Comparison of ENCODE assay signal across 30 mouse cellular contexts in genomic region chr16:45625342-45625741, GRCm38 (mm10). TPM values are rescaled to one million over a fixed set of nuclear protein-coding genes. Genes with fewer than 3 reads are reported as not detected.
DNase-seq lines count a peak whose midpoint lies in the region; ATAC-seq and TF ChIP-seq lines count a peak whose summit lies in the region.
"Had no signal": no experiment of that assay in that cellular context is flagged by ENCODE, and none has a peak within 500 bp of the region (broad histone marks: within the 10 kb centered on the region; RNA-seq: fewer than 3 reads in every experiment).

No protein-coding gene starts in this region.

- no peak for TF ChIP-seq POLR2A in MEL (IDR thresholded peaks at IDR 0.05; ENCODE audit: control insufficient read depth in 1 of 2, insufficient read depth in 1 of 2, low read depth in 1 of 2, low read length in 2 of 2, poor library complexity in 1 of 2)

- H3K79me2 ChIP-seq in MEL (ENCODE audit: control insufficient read depth, insufficient read depth, low read length, poor library complexity) = no peaks in the 10 kb centered on the region

- DNase-seq in MEL (ENCODE audit: low read depth, low spot score) = no peak
- no peak for DNase-seq in left cerebral cortex, adult 18-20 months (ENCODE audit: low spot score in 2 of 2)
- DNase-seq in frontal cortex, postnatal 14 days (ENCODE audit: low spot score in 2 of 2) = no peak
- DNase-seq: adrenal gland, adult 8-10 months; adrenal gland, postnatal 25 days; cerebellum, adult 18-20 months; cerebellum, adult 9-10 months; forebrain, postnatal 0 days; gastrocnemius, postnatal 36 days; heart, adult 2 months; heart, postnatal 36 days had no signal

- no peak for TF ChIP-seq RAD21 in MEL (IDR thresholded peaks at IDR 0.05; ENCODE audit: low read depth, low read length)

- H3K9ac ChIP-seq in MEL (ENCODE audit: control insufficient read depth, low read depth, low read length, poor library complexity, severe bottlenecking) = no peak overlapping the region
- H3K9ac ChIP-seq: embryonic facial prominence, embryonic 12.5 days; embryonic facial prominence, embryonic 15.5 days; forebrain, postnatal 0 days; hindbrain, embryonic 13.5 days had no signal

- TF ChIP-seq CTCF in MEL (IDR thresholded peaks at IDR 0.05 in 2 of 3, conservative IDR thresholded peaks at IDR 0.05 in 1 of 3; ENCODE audit: control insufficient read depth in 1 of 3, insufficient read depth in 1 of 3, low read depth in 2 of 3, low read length in 3 of 3, poor library complexity in 1 of 3, severe bottlenecking in 1 of 3) = no peak

- peaks cover 33% of the 10 kb centered on the region for H3K36me3 ChIP-seq in megakaryocyte, embryonic 14.5 days (replicated peaks; ENCODE audit: low read length)
- peaks cover 0 to 14% of the 10 kb centered on the region in 2 experiments; a peak in 2 of 4 replicates for H3K36me3 ChIP-seq in MEL (ENCODE audit: control insufficient read depth in 1 of 2, insufficient read depth in 2 of 2, low read length in 2 of 2)
- H3K36me3 ChIP-seq: embryonic facial prominence, embryonic 12.5 days; embryonic facial prominence, embryonic 15.5 days; G1E; heart, embryonic 10.5 days; hindbrain, embryonic 10.5 days; hindbrain, embryonic 13.5 days had no signal

- no peaks in the 10 kb centered on the region for H3K27me3 ChIP-seq in megakaryocyte, embryonic 14.5 days (replicated peaks)
- no peaks in the 10 kb centered on the region for H3K27me3 ChIP-seq in MEL (ENCODE audit: control insufficient read depth in 1 of 2, insufficient read depth in 2 of 2, low read length in 2 of 2)
- H3K27me3 ChIP-seq: embryonic facial prominence, embryonic 12.5 days; embryonic facial prominence, embryonic 15.5 days; hindbrain, embryonic 13.5 days had no signal

- ATAC-seq in megakaryocyte, adult 5-6 weeks (ENCODE audit: poor library complexity, severe bottlenecking) = no peak
- 0 out of 2 replicates have a peak, but pooled peaks have one; percentile 11 for ATAC-seq in megakaryocyte-erythroid progenitor cell, adult 5-6 weeks (replicated peaks; ENCODE audit: low FRiP score, low TSS enrichment, poor library complexity, severe bottlenecking)
- ATAC-seq: forebrain, embryonic 14.5 days; forebrain, postnatal 0 days; hindbrain, embryonic 16.5 days; intestine, embryonic 16.5 days had no signal

- H3K9me3 ChIP-seq in megakaryocyte, embryonic 14.5 days = no peaks in the 10 kb centered on the region
- H3K9me3 ChIP-seq in MEL (replicated peaks; ENCODE audit: insufficient read depth, low read length) = no peaks in the 10 kb centered on the region
- H3K9me3 ChIP-seq: embryonic facial prominence, embryonic 12.5 days; embryonic facial prominence, embryonic 15.5 days; G1E; heart, embryonic 10.5 days; hindbrain, embryonic 10.5 days; hindbrain, embryonic 13.5 days had no signal

- H3K4me1 ChIP-seq in megakaryocyte, embryonic 14.5 days = peaks cover 88% of the 10 kb centered on the region
- peaks cover 8 to 13% of the 10 kb centered on the region in 2 experiments; a peak in 3 of 4 replicates for H3K4me1 ChIP-seq in MEL (ENCODE audit: control insufficient read depth in 1 of 2, insufficient read depth in 2 of 2, low read length in 2 of 2)
- H3K4me1 ChIP-seq: embryonic facial prominence, embryonic 12.5 days; embryonic facial prominence, embryonic 15.5 days; hindbrain, embryonic 10.5 days; hindbrain, embryonic 13.5 days had no signal

- TF ChIP-seq EP300 in MEL (IDR thresholded peaks at IDR 0.05; ENCODE audit: low read depth in 1 of 2, low read length in 2 of 2) = no peak

- no peak overlapping the region for H3K27ac ChIP-seq in MEL (ENCODE audit: control insufficient read depth, low read depth, low read length)
- H3K27ac ChIP-seq: embryonic facial prominence, embryonic 12.5 days; embryonic facial prominence, embryonic 15.5 days; heart, adult 2 months; hindbrain, embryonic 10.5 days; hindbrain, embryonic 13.5 days had no signal

- H3K4me3 ChIP-seq in megakaryocyte, embryonic 14.5 days (replicated peaks) = peak overlapping the region; percentile 76
- H3K4me3 ChIP-seq in MEL (ENCODE audit: control insufficient read depth in 1 of 2, insufficient read depth in 1 of 2, low read depth in 2 of 2, low read length in 2 of 2) = no peak overlapping the region
- H3K4me3 ChIP-seq: embryonic facial prominence, embryonic 12.5 days; embryonic facial prominence, embryonic 15.5 days; heart, adult 2 months; heart, embryonic 10.5 days; hindbrain, embryonic 10.5 days; hindbrain, embryonic 13.5 days had no signal

TF ChIP-seq in MEL, 35 proteins besides CTCF, POLR2A, EP300 and RAD21:
- TF ChIP-seq CHD2 (IDR thresholded peaks at IDR 0.05; ENCODE audit: low read length) (no peak), MAFK (IDR thresholded peaks at IDR 0.05; ENCODE audit: borderline replicate concordance, low read depth, low read length) (no peak), NRF1 (IDR thresholded peaks at IDR 0.05; ENCODE audit: insufficient read depth, low read depth, low read length, poor library complexity, severe bottlenecking) (no peak), ZNF384 (IDR thresholded peaks at IDR 0.05; ENCODE audit: low read depth, low read length) (peak; percentile 71)

RNA-seq across cellular contexts. Expression of gene Gcsam, which starts 15.2 kb away (rescaled TPM):
- polyA plus RNA-seq in megakaryocyte, embryonic 14.5 days (2012; ENCODE audit: insufficient read depth, low replicate concordance) = 1.9 TPM in 1 of 2 replicates, not detected in the other
- not detected in 2 replicates for total RNA-seq in megakaryocyte, adult 5-6 weeks (2015)
- not detected in 2 replicates for total RNA-seq in megakaryocyte, adult 5-6 weeks (2017)
- total RNA-seq in MEL (2012; rRNA removed) = not detected in 2 replicates
- not detected for polyA plus RNA-seq in MEL (2012; ENCODE audit: insufficient read depth in 1 of 2, insufficient read length in 2 of 2, low read depth in 1 of 2, low replicate concordance in 2 of 2, missing spikeins in 1 of 2)
- 0.27 TPM in 1 of 2 replicates, not detected in the other for total RNA-seq in megakaryocyte-erythroid progenitor cell, adult 5-6 weeks (2014; fragmentation: Nextera tagmentation)
- total RNA-seq in megakaryocyte-erythroid progenitor cell, adult 5-6 weeks (2017) = 0.38 and 1.1 TPM in 2 replicates
- not detected for total RNA-seq in left cerebral cortex, adult 18-20 months (2021)
- total RNA-seq: adrenal gland, postnatal 25 days; forebrain, postnatal 0 days; gastrocnemius, adult 8-10 months; granulocyte monocyte progenitor cell, adult 5-6 weeks had no signal
- polyA plus RNA-seq: forebrain, embryonic 11.5 days; forebrain, embryonic 14.5 days; forebrain, postnatal 0 days; frontal cortex, adult 2 months; G1E; hindbrain, embryonic 13.5 days; hindbrain, embryonic 16.5 days had no signal

RNA-seq across cellular contexts. Expression of gene BC016579, which starts 28.5 kb away (rescaled TPM):
- 0.83 and 2.1 TPM in 2 replicates for polyA plus RNA-seq in megakaryocyte, embryonic 14.5 days (2012; ENCODE audit: insufficient read depth, low replicate concordance)
- total RNA-seq in megakaryocyte, adult 5-6 weeks (2015) = 0.71 and 0.98 TPM in 2 replicates
- 0.07 TPM in 1 of 2 replicates, not detected in the other for total RNA-seq in megakaryocyte, adult 5-6 weeks (2017)
- not detected in 2 replicates for total RNA-seq in MEL (2012; rRNA removed)
- polyA plus RNA-seq in MEL (2012; ENCODE audit: insufficient read depth in 1 of 2, insufficient read length in 2 of 2, low read depth in 1 of 2, low replicate concordance in 2 of 2, missing spikeins in 1 of 2) = not detected
- total RNA-seq in megakaryocyte-erythroid progenitor cell, adult 5-6 weeks (2014; fragmentation: Nextera tagmentation) = not detected in 2 replicates
- total RNA-seq in megakaryocyte-erythroid progenitor cell, adult 5-6 weeks (2017) = 0.91 TPM in 1 of 2 replicates, not detected in the other
- total RNA-seq in left cerebral cortex, adult 18-20 months (2021) = under 1 TPM in 1 of 2 experiments, not detected in 1; 0.26 TPM
- total RNA-seq: forebrain, postnatal 0 days; gastrocnemius, adult 8-10 months; gastrocnemius, postnatal 36 days; heart, adult 2 months; heart, postnatal 36 days had no signal
- polyA plus RNA-seq: embryonic facial prominence, embryonic 12.5 days; forebrain, embryonic 11.5 days; forebrain, embryonic 14.5 days; forebrain, postnatal 0 days; G1E; heart, adult 2 months; heart, embryonic 14.5 days; heart, postnatal 0 days; hindbrain, embryonic 10.5 days; hindbrain, embryonic 13.5 days; hindbrain, embryonic 16.5 days; inflammation-experienced regulatory T-cells, adult 6 months had no signal
